Mouse (Mus musculus): Measurements from ENCODE around the gene Rpl18a.

- TF ChIP-seq CTCF (IDR thresholded peaks at IDR 0.05), result no peak
- TF ChIP-seq EP300 (IDR thresholded peaks at IDR 0.05), result no peak
These were observed 11.6 kb downstream of the Rpl18a start for GRCm38 (mm10) chr8:70885612-70886011.
